Mouse (Mus musculus) 416B (cell line): ENCODE measurements around the gene Gm11549.

Experiments
- DNase-seq: peaks from one replicate; pipeline ENCODE4 v3.0.0; 2011; ENCODE audit warnings: low read depth

Gene Gm11549

DNA sequence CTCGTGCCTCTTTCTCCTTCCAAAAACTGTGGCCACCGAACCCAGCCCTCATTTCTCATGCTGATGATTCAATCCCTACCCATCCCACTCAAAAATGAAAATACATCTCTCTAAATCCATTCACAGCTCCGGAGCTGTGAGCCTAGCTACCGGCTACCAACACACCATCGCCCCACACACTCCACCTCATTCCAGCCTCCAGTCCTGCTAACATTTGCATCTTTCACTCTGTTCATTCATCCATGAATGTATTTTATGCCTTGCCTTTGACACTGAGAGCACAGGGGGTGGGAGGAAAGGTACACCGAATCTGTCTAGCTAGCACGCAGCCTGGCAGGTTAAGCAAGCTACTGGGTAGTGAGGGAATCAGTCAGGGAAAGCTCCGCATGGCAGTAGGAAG lies 42.8 kb downstream of the Gm11549 start:
- no peak for DNase-seq

DNA sequence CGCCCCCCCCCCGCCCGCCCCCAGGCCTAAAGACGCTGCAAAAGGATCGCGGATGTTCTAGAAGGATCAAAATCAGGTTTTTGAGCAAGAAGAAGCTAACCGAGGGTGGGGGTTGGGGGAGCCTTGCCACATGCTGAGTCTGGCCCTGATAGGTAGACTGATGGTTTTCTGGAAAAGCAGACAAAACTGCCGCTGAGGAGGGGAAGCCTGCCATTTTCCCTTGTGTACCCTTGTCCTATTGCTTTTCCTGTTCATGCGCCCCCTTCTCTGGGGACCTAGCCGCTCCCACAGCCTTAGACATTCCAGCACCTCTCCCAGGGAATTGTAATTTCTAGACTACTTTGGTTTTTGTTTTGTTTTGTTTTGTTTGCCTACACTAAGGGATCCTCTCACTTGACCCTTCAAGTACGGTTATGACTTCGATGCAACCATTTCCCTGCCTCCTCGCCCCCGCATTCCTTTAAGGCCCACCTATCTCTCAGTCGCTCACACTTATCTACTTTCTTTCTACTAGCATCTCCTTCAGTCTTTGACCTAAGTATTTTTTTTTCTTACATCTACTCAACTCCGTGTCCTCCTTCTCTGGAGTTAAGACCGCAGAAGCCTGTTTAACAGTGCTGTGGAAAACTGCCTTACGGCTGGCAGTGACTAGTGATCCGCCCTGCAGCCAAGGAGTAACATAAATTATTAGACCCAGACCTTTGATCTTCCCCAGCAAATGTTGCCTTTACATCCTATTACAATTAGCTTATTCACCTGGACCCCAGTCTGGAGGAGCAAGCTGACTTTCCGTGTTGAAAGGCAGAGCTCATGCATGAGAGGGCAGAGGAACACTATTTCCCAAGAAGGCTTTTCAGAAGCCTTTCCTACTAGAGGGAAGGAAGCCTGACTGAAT lies 45.1 kb downstream of the Gm11549 start:
- no peak for DNase-seq

DNA sequence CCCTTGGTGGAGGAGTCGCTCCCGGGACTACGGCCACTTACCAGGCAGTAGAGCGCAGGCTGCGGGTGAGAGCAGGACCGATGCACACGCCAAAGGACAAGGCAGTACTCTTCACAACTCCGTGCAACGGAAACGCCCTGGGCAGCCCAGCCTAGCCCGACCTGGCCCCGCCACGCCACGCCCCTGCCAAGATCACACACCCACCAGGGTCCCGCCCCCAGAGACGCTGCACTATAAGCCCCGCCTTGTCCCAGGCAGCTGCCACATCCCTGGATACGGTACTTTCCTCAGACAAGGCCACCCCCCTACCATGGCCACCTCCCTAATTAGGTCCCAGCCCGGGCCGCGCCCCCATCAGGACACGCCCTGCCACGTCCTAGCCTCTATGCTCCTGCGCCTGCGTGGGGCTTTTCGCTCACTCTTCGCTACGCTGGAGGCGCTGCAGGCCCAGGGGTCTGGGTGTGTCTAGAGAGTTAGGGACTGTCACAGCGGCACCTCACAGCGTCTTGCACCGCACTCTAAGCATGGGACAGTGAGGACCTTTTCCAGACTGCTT lies 46.0 kb downstream of the Gm11549 start, which contains the start of the genes Anxa5 and 1810062G17Rik:
TSS of gene Anxa5 (minus strand) at position 363 of the 556 bp plus-strand sequence.
TSS of gene 1810062G17Rik (plus strand) at position 406 of the 556 bp plus-strand sequence.
- peak; percentile 99 for DNase-seq

DNA sequence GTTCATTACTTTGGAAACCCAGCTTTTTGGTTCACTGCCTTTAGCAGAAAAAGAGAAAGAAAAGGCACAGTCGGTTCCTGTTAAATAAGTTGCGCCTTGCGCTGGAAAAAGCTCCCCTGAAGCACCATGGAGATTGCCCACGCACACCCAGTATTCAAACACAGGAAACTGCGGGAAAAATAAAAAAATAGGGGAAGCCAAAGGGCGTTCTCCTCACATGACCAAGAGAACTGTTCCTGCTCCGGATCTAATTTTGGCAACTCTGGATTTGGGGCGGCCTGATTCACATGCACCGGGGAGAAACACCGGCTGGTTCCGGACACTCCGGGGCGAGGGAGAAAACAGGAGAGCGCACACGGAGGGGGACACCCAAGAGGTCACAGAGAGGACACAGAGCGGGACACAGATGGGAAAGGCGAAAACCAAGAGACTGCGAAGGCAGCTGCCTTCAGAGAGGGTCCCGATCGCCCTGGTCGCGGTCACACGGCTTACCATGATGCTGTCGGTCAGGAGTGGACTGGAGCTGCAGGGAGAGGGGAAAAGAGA lies 46.6 kb downstream of the Gm11549 start:
- DNase-seq, result peak; percentile 65

DNA sequence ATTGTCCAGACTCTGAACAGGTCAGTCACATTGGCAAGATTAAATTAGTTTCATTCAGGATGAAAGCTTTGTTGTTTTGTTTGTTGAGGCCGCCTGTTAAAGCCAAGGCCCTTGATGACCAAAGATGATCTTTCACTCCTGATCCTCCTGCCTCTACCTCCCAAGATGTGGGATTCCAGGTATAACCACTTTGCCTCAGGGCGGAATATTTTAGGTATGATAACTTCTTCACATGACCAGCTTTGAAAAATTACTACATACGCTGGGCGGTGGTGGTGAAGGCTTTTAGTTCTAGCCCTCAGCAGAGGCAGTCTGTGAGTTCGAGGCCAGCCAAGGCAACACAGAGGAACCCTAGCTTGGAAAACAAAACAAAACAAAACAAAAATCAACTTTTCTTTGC lies 47.2 kb downstream of the Gm11549 start:
- DNase-seq, result peak; percentile 7

DNA sequence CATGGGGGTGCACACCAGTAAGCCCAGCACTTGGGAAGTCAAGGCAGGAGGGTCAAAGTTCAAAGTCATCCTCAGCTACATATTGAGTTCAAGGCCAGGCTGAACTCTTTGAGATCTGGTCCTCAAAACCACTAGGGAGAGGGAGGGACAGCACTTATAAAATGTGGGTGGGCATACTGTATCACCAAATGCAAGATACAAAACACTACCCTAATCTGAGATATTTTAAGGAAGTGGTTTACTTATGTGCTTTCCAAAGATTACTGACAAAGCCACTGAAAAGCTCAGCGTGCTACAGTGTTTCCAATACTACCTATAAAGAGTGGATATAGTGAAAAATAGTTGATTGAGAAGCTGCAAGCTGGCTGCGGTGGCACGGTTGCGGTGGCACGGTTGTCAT lies 48.4 kb downstream of the Gm11549 start:
- peak; percentile 67 for DNase-seq

DNA sequence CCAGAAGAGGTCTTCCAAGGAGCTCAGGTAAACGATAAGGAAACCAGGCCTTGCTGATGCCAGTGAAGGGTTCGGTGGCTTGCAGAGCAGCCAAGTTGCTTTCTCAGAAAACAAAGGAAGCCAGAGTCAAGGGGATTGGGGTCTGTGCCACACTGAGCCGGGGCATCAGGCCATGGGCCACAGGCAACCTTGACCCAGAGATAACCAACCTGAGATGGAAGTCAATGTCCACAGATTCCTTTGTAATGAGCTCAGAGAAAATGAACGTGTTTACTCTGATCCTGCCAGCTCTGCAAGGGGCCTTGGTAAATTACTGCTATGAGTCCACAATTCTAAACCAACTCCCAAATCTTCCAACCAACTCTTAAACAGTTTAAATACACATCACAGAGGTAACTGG lies 49.8 kb downstream of the Gm11549 start:
- no peak for DNase-seq

DNA sequence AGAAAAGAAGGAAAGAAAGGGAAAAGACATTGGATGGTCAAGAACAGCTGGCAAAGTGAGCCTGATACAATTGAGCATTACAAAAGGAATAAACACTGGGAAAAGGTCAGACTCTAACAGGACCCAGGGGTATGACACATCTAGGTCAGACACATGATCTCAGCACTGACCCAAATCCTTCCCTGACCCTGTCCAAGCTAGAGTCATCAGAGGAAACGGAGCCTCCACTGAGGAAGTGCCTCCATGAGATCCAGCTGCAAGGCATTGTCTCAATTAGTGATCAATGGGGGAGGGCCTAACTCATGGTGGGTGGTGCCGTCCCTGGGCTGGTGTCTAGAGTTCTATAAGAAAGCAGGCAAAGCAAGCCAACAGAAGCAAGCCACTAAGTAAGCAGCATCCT lies 52.7 kb downstream of the Gm11549 start:
- DNase-seq, result no peak

DNA sequence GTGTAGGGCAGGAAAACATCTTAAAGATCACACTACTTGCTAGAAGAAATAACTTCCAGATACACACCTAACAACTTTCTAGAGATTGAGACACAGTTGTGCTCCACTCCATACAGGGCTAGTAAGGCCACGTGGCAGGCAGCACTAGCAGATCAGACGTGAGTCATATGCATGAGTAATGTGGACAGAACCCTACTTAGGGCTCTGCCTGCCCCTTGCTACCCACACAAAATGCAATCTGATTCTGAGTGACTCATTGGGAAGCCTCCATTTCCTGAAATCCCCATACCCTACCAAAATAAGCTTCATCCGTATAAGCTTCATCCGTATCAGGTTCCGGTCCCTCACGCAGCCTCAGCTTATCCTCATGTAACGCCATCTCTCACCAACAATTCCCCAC lies 54.0 kb downstream of the Gm11549 start:
- peak; percentile 96 for DNase-seq

DNA sequence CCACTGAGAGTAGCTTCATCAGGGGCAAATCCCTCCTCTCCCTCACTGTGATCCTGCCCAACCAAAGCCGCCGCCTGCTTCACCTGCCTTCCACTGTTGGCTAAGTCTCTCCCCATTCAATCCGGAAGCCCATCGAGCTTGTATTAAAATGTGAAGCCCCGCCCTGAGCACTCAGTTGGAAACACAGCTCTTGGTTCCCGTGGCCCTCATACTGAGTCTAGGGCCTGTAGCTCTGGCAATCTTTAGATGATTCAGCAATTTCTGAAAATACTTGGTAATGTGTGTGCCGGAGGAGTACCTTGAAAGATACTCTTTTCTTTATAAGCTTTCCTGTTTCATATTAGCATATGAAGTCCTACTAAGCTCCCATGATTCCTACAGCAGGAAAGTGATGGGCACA lies 56.1 kb downstream of the Gm11549 start:
- peak; percentile 12 for DNase-seq
